Mouse (Mus musculus) adrenal gland, postnatal 10 days (tissue): ENCODE measurements at regions not wholly inside any gene's neighbourhood (a gene's known extent, or its start where the extent isn't known, plus 50 kb on each side); places are given as distances from the start of the nearest gene placed in this dataset.

Experiments used
- DNase-seq: peaks from one replicate; pipeline ENCODE4 v3.0.0; 2021; ENCODE audit warnings: mixed read lengths

- DNase-seq = no peak
Observed at GRCm38 (mm10) chr13:72803374-72803773, 174.8 kb downstream of the Irx2 start.

- DNase-seq = no peak
Observed at GRCm38 (mm10) chr13:72809226-72809625, 180.6 kb downstream of the Irx2 start.

DNA sequence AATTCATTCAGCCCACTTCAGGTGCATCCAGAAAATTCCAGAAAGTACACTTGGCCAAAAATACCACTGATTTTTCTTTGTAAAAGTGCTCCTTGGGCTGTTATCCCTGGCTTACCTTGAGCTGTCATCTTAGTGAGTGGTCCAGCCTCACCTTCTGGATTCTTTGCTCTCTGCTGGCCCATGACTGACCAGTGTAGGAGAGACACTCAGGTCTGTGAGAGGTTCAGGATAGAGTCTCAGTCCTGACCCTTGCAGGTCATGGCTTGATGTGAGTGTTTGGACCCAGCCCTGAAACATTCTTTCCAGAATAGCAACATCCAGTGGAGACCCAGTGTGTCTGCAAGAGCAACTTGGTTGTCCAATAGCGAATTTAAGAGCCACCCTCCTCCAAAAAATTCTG lies 182.0 kb downstream of the Irx2 start:
- no peak for DNase-seq

- DNase-seq = no peak
Observed at GRCm38 (mm10) chr13:72814616-72815015, 186.0 kb downstream of the Irx2 start.

- DNase-seq = no peak
Observed at GRCm38 (mm10) chr13:72815236-72815932, 186.8 kb downstream of the Irx2 start.

GRCm38 (mm10) chr13:72815933-72816553 lies 187.4 kb downstream of the Irx2 start:
- DNase-seq = no peak

GRCm38 (mm10) chr13:72816856-72817255 lies 188.2 kb downstream of the Irx2 start:
- DNase-seq = no peak

GRCm38 (mm10) chr13:72817521-72817920 lies 188.9 kb downstream of the Irx2 start:
- DNase-seq = no peak

GRCm38 (mm10) chr13:72817930-72818329 lies 189.3 kb downstream of the Irx2 start:
- DNase-seq = no peak

DNA sequence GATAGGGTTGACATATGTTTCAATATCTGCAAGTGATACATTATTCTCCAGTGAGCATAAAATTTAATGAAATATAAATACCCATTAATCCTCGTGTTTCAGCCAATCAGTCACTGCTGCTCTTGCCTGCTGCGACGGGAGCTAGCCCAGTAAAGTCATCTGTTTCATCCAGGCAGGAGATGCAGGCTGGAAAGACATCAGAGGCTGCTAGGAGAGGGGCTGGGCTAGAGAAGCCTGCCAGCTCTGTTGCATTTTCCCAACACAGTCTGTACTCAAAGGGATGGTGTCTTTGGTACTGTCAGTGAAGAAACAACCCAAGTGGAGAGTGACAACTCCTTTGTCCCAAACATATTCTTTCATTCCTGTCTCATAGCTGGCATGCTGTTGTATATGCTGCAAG lies 198.0 kb downstream of the Irx2 start:
- no peak for DNase-seq

GRCm38 (mm10) chr13:72829331-72829730 lies 200.7 kb downstream of the Irx2 start:
- DNase-seq = no peak

DNA sequence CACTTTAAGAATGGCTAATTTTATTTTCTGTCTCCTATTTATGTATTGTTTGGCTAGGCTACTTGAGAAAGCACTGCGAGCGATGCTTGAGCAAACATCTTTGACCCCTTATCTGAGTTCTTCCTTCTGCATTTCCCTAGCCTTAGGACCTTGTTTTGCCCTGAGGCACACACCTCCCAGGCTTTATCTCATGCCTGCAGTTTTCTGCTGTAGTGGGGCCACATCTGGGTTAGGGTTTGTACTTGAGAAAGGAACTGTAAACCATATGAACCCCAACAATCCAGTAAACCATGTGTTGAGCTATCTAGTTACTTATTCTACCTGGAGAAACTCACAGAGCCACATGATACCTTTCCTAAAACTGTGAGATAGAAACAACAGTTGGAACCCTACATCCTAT lies 204.7 kb downstream of the Irx2 start:
- no peak for DNase-seq

GRCm38 (mm10) chr13:72837016-72837415 lies 208.4 kb downstream of the Irx2 start:
- DNase-seq = no peak

GRCm38 (mm10) chr13:72848097-72848496 lies 219.5 kb downstream of the Irx2 start:
- no peak for DNase-seq

DNA sequence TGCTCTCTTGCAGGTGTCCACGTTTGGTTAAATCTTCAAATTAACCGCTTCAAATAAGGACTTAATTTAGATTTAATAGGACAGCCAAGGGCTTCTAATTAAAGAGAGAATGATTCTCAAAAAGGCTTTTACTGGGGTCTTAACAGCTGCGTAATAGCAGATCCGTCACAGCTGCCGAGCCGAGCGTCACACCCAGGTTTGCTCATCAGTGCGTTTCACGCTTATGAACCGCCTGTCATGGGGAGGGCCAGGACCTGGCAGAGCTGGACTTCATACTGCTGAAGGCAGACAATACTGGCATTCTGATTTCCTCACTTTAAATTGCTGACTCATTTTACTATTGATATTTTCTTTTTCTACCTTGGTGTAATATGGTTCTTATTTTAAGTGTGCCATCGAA lies 221.2 kb downstream of the Irx2 start:
- DNase-seq = no peak

- no peak for DNase-seq
Observed at GRCm38 (mm10) chr13:72852896-72853295, 224.3 kb downstream of the Irx2 start.

GRCm38 (mm10) chr13:72875921-72876320 lies 247.3 kb downstream of the Irx2 start:
- DNase-seq = no peak

DNA sequence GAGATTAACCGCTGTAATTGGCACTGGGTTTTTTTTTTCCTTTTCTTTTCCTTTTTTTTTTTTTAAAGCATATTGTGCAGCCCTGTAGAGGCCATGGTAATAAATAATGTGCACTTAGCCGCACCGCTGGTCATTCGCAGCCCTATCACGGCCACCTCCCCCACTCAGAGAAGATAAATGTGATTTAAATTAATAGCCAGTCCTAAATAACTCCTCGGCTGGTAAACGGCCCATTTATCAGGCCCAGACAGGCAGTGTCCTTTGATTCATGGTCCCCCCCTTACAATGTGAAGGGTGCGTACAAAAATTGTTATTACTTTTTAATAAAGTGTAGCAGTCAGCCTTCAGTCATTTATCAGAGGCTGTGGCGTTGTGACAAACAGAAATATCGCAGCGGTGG lies 266.4 kb downstream of the Irx2 start:
- DNase-seq = no peak

- peak; percentile 33 for DNase-seq
Observed at GRCm38 (mm10) chr13:72902576-72902975, 274.0 kb downstream of the Irx2 start.

- DNase-seq = no peak
Observed at GRCm38 (mm10) chr13:72918895-72919294, 290.3 kb downstream of the Irx2 start.

GRCm38 (mm10) chr13:72920368-72920767 lies 291.7 kb downstream of the Irx2 start:
- DNase-seq = no peak

GRCm38 (mm10) chr13:72924560-72925135 lies 296.0 kb downstream of the Irx2 start:
- DNase-seq = no peak

DNA sequence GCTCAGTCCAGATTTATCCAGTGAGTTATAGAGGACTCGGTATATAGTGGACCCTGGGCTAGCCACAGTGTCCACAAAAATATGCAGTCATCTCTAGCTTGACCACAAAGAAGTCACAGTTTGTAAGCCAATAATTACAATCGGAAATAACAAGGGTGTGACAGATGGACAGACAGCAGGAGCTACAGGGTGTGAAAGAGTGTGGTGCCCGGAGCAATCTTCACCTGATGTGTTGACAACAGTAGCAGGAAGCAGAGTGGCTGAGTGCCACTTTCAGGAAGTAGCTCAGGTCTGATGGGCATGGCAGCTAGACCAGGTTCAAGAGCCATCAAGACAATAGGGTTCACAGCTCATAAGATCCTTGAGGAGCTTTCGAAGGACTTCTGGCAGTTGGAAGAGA lies 308.6 kb downstream of the Irx2 start:
- DNase-seq = no peak
